Mouse (Mus musculus) olfactory bulb, adult 2 months (tissue): ENCODE measurements around the gene Wdr1. TPM values are rescaled to one million over a fixed set of nuclear protein-coding genes. Genes with fewer than 3 reads are reported as not detected.
A peak's percentile ranks its signal among the peaks of the same experiment; 100 is the strongest.

ENCODE experiments used
- H3K27ac ChIP-seq: fragments of 200-500 bp; 2 replicates; pipeline ENCODE4 v1.5.1; 2012; ENCODE audit warnings: low read depth, low read length; ENCODE audit not compliant: insufficient read depth
- H3K4me1 ChIP-seq: fragments of 200-500 bp; 2 replicates; pipeline ENCODE4 v1.6.1; 2012; ENCODE audit warnings: low read length; ENCODE audit not compliant: control insufficient read depth, insufficient read depth
- H3K4me3 ChIP-seq: fragments of 200-500 bp; 2 replicates; pipeline ENCODE4 v1.5.1; 2012; ENCODE audit warnings: mild to moderate bottlenecking, low read depth, low read length, moderate library complexity; ENCODE audit not compliant: insufficient read depth
- CTCF ChIP-seq: fragments of 200-500 bp; IDR thresholded peaks from 2 replicates; pipeline ENCODE4 v1.5.1; 2012; ENCODE audit warnings: low read depth, mild to moderate bottlenecking, low read length, moderate library complexity; ENCODE audit not compliant: insufficient read depth
- POLR2A ChIP-seq: fragments of 200-500 bp; IDR thresholded peaks from 2 replicates; pipeline ENCODE4 v1.6.1; 2012; ENCODE audit warnings: mild to moderate bottlenecking, low read depth, low read length, moderate library complexity; ENCODE audit not compliant: insufficient read depth
- WGBS: fragments of 180-500 bp; shearing (Covaris S2); methylation state at CpG from one replicate; pipeline ENCODE4 v1.1.7; 2018; 5-methylcytosine and 5-hydroxymethylcytosine counted together
- polyA plus RNA-seq: library from polyadenylated mRNA; stranded (reverse); fragments of >200 nt; gene quantifications from 2 replicates; pipeline ENCODE4 v1.2.4, GENCODE M21; 2012; ENCODE audit warnings: low replicate concordance; ENCODE audit not compliant: missing spikeins, insufficient read depth, insufficient read length

Gene Wdr1
- polyA plus RNA-seq, 1 experiment: 427 TPM

- 12% methylated on average over 6 of the region's 6 CpGs for WGBS
- H3K4me3 ChIP-seq: no peak overlapping the region
Observed at GRCm38 (mm10) chr5:38547375-38547774, 15.6 kb downstream of the Wdr1 start.

GRCm38 (mm10) chr5:38544423-38545415 is 18.3 kb downstream of the Wdr1 start:
- Histone ChIP-seq H3K4me1 (peaks cover 29% of the 10 kb centered on the region), H3K27ac (no peak overlapping the region), H3K4me3 (no peak overlapping the region)
- TF ChIP-seq CTCF (no peak), POLR2A (no peak)
- 42% methylated on average over 5 of the region's 5 CpGs for WGBS

More at GRCm38 (mm10) chr5:38547375-38547774, 15.6 kb downstream of the Wdr1 start:
- TF ChIP-seq POLR2A: no peak
- TF ChIP-seq CTCF: no peak
- Histone ChIP-seq H3K4me1 (peaks cover 34% of the 10 kb centered on the region), H3K27ac (peak overlapping the region; percentile 75)

DNA sequence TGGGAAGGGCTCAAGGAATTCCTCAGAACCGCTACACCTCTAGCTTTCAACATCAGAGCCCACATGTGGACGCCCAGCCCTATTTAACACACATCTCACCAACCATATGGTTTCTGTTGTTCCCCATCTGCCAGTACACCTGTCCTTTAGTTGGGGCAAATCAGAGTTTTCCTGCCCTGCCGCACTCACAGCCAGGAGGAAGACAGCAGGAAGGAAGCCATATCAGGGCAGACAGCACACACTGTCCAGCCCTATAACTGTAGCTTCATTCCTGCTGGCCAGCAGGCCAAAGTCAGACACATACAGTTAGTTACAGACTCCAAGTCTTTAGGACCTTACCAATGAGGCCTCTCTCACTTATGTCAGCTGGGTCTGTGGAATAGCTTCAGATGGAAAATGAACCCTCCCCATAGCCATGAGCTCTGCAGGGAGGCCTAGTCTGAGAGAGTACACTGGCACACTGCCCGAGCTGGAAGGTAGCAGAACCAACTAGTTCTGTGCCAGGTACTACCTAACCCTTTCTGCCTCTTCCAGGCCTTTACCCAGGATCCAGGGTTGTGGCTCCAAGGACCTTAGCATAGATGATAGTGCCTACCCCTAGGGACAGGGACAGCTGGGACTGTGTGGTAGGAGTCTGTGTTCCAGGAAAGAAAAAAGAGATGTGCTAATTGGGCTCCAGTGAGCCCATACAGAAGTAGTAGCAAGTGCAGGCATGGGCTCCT is 19.4 kb downstream of the Wdr1 start:
- Histone ChIP-seq H3K4me3 (no peak overlapping the region), H3K27ac (no peak overlapping the region), H3K4me1 (peaks cover 28% of the 10 kb centered on the region)
- TF ChIP-seq CTCF: no peak
- no peak for TF ChIP-seq POLR2A
- 71% methylated on average over 4 of the region's 4 CpGs for WGBS

DNA sequence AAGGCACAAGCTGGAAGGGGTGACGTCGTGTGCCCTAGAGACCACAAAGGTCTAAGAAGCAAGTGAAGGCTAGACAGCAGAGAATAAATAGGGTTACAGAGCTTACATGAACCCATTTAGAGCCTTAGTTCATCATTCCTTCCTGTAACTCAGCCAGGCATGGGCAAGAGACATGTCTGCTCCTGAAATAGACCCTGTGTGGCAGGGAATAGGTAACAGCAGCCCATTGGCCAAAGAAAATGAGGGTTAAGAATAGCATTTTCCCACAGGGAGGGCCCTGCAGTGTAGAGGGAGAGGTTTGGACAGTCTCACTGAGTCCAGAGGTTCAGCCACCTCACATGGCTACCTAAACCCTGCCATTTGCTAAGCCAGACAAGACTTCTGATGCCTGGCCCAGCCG is 21.3 kb downstream of the Wdr1 start:
- no peak overlapping the region for H3K4me3 ChIP-seq
- no peak overlapping the region for H3K27ac ChIP-seq
- TF ChIP-seq POLR2A: no peak
- no peak for TF ChIP-seq CTCF
- H3K4me1 ChIP-seq: peaks cover 20% of the 10 kb centered on the region
- 91% methylated on average over 3 of the region's 3 CpGs for WGBS

DNA sequence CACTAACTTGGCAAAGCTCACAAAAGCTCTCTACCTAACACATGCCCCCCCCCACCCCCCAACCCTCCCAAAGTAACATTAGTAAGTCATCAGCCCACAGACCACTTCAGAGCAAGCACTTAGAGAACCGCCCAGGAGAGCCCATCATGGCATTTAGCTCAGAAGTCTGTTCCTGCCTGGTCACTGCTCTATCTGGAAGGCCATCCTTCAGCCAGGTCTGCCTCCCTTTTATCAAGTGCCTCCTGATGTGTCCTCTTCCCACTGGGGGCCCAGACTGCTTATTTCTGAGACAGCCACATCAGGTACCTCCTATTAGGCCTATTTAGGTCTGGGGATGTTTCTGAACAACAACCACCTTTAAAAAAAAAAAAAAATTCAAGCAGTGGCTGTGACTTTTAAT is 22.1 kb downstream of the Wdr1 start:
- no peak overlapping the region for H3K27ac ChIP-seq
- TF ChIP-seq CTCF (no peak), POLR2A (no peak)
- WGBS: 97% methylated on average over 1 of the region's 1 CpGs

GRCm38 (mm10) chr5:38538508-38538907 is 24.5 kb downstream of the Wdr1 start:
- TF ChIP-seq CTCF: no peak
- TF ChIP-seq POLR2A: no peak
- WGBS: 26% methylated on average over 8 of the region's 8 CpGs
- H3K4me1 ChIP-seq: 0 out of 2 replicates have a peak, but pooled peaks cover 8% of the 10 kb centered on the region
- H3K27ac ChIP-seq: no peak overlapping the region
- H3K4me3 ChIP-seq: no peak overlapping the region

More for the DNA sequence above, 22.1 kb downstream of the Wdr1 start:
- H3K4me3 ChIP-seq: no peak overlapping the region
- peaks cover 17% of the 10 kb centered on the region for H3K4me1 ChIP-seq

DNA sequence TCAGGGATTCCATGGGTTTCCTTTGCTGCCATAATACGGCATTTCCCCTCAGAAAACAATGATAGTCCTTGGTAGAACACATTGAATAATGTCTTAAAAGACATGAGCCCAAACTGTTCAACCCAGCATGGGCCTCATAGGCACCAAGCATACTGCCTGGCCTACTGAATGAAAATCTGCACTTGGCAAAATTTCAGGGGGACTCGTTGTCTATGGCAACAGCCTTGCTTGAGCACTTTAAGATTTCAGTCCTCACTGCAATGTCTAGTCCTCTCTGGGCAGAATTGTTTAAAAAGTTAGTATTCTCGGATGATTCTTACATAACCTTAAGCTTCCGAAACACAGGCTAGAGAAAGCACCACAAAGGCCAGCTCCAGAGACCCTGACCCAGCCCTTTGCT is 25.2 kb downstream of the Wdr1 start:
- TF ChIP-seq CTCF: no peak
- TF ChIP-seq POLR2A: no peak

DNA sequence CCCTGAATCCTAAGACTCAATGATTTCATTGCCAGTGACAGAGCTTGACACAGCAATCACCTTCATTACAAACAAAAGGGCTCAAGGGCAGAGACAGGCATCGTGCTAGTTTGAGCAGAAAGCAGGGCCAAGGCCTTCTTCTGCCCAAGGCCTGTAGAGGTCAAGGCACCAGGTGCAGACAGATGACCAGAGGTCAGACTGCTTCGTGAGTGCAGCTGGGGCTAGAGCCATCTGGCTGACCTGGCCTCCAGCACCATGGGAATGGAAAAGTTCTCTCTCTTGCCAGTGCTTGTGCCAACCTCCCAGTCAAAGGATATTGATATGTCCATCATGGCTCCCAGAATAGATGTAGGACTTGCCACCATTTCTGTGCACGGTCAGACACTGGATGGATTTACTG is 26.2 kb downstream of the Wdr1 start:
- H3K4me1 ChIP-seq: peaks cover 19% of the 10 kb centered on the region
- no peak overlapping the region for H3K4me3 ChIP-seq
- no peak overlapping the region for H3K27ac ChIP-seq
- TF ChIP-seq CTCF (no peak), POLR2A (no peak)
- WGBS: 69% methylated on average over 3 of the region's 3 CpGs

More for the DNA sequence above, 25.2 kb downstream of the Wdr1 start:
- WGBS: 50% methylated on average over 4 of the region's 4 CpGs
- Histone ChIP-seq H3K4me3 (no peak overlapping the region), H3K27ac (no peak overlapping the region), H3K4me1 (0 out of 2 replicates have a peak, but pooled peaks cover 9% of the 10 kb centered on the region)

DNA sequence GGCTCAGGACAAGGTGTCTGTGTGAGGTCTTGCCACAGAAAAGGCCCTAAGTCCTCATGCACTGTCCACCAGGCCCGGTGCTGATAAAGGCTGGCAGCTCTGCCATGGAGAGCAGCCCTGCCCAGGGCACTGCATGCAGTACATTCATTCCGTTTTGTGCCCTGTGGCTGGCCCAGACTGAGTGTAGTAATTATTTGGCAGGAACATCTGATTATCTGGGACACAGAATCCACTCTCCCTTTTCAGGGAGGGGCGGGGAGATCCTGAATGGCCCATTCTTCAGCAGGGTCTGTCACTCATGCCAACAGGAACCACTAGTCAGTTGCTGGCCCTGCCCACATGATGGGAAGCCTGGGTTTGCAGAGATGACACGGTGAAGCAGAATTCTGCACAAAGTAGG is 30.9 kb downstream of the Wdr1 start:
- TF ChIP-seq POLR2A: no peak
- TF ChIP-seq CTCF: no peak
- Histone ChIP-seq H3K4me3 (no peak overlapping the region), H3K4me1 (peaks cover 13% of the 10 kb centered on the region), H3K27ac (peak overlapping the region; percentile 48)
- 18% methylated on average over 4 of the region's 4 CpGs for WGBS
